Mouse (Mus musculus) hindbrain, embryonic 16.5 days (tissue): ENCODE measurements around the gene Mrc1. TPM values are rescaled to one million over a fixed set of nuclear protein-coding genes. Genes with fewer than 3 reads are reported as not detected.
"Not testable (repeated sequence)": the region's sequence is repeated elsewhere in the genome, so short reads cannot be mapped to it uniquely, and the experiment has no call there.

Experiments
- ATAC-seq: fragments of 200-750 bp; cut with Nextera tagmentation; 2 replicates; pipeline ENCODE4 v1.8.0; 2017; ENCODE audit warnings: moderate TSS enrichment, moderate library complexity
- H3K27ac ChIP-seq: fragments of 300-500 bp; sonication (generic); 2 replicates; pipeline ENCODE4 v1.5.1; 2014; ENCODE audit warnings: low read depth, mild to moderate bottlenecking, control low read depth, low read length, moderate library complexity
- H3K27me3 ChIP-seq: fragments of 300-500 bp; sonication (generic); replicated peaks from 2 replicates; pipeline ENCODE4 v1.6.1; 2014; ENCODE audit warnings: low read length; ENCODE audit not compliant: control insufficient read depth, insufficient read depth
- H3K36me3 ChIP-seq: fragments of 300-500 bp; sonication (generic); 2 replicates; pipeline ENCODE4 v1.6.1; 2014; ENCODE audit warnings: mild to moderate bottlenecking, low read length, moderate library complexity, mixed read lengths; ENCODE audit not compliant: control insufficient read depth, insufficient read depth
- H3K4me1 ChIP-seq: fragments of 300-500 bp; sonication (generic); 2 replicates; pipeline ENCODE4 v1.6.1; 2014; ENCODE audit warnings: low read depth, low read length; ENCODE audit not compliant: control insufficient read depth, insufficient read depth
- H3K4me2 ChIP-seq: fragments of 300-500 bp; sonication (generic); 2 replicates; pipeline ENCODE4 v1.6.1; 2014; ENCODE audit warnings: mild to moderate bottlenecking, low read length, control low read depth, moderate library complexity
- H3K4me3 ChIP-seq: fragments of 300-500 bp; sonication (generic); 2 replicates; pipeline ENCODE4 v1.5.1; 2014; ENCODE audit warnings: mild to moderate bottlenecking, low read length, control low read depth, moderate library complexity
- H3K9ac ChIP-seq: fragments of 300-500 bp; sonication (generic); 2 replicates; pipeline ENCODE4 v1.6.1; 2014; ENCODE audit warnings: low read depth, mild to moderate bottlenecking, control low read depth, low read length, moderate library complexity
- H3K9me3 ChIP-seq: fragments of 300-500 bp; sonication (generic); 2 replicates; pipeline ENCODE4 v1.6.1; 2014; ENCODE audit warnings: mild to moderate bottlenecking, low read length, moderate library complexity; ENCODE audit not compliant: control insufficient read depth
- WGBS: fragments of 180-500 bp; shearing (Covaris S2); extraction: QIAGEN DNeasy Blood & Tissue Kit; methylation state at CpG from one replicate; pipeline ENCODE4 v1.1.7; 2014; 5-methylcytosine and 5-hydroxymethylcytosine counted together
- polyA plus RNA-seq: library from polyadenylated mRNA; unstranded; fragments of >200 nt; fragmentation: Nextera tagmentation; extraction: Ambion mirVana; gene quantifications from 2 replicates; pipeline ENCODE4 v1.2.1, GENCODE M21; 2015

Mrc1 gene
- 5.9 and 7.0 TPM in 2 replicates for polyA plus RNA-seq

GRCm38 (mm10) chr2:14229149-14229548 lies at the start of gene Mrc1:
Gene Mrc1, plus strand, starts transcription at chr2:14229392.
- 74% methylated on average over 3 of the region's 3 CpGs for WGBS
- no peak for ATAC-seq
- Histone ChIP-seq H3K4me3 (no peak within 1 kb of the TSS), H3K4me1 (no peaks in the 10 kb centered on the region), H3K27me3 (no peaks in the 10 kb centered on the region), H3K4me2 (no peak within 1 kb of the TSS), H3K9ac (no peak within 1 kb of the TSS), H3K36me3 (no peaks in the 10 kb centered on the region), H3K27ac (no peak within 1 kb of the TSS), H3K9me3 (no peaks in the 10 kb centered on the region)

- Histone ChIP-seq H3K4me3 (no peak overlapping the region), H3K27me3 (no peaks in the 10 kb centered on the region), H3K4me2 (no peak overlapping the region), H3K9ac (no peak overlapping the region), H3K9me3 (no peaks in the 10 kb centered on the region), H3K36me3 (no peaks in the 10 kb centered on the region), H3K4me1 (no peaks in the 10 kb centered on the region), H3K27ac (no peak overlapping the region)
- no peak for ATAC-seq
Measured at GRCm38 (mm10) chr2:14184375-14184774, 44.8 kb upstream of the Mrc1 start.

- Histone ChIP-seq H3K9me3 (no peaks in the 10 kb centered on the region), H3K4me2 (no peak overlapping the region), H3K4me3 (no peak overlapping the region), H3K27ac (no peak overlapping the region), H3K9ac (no peak overlapping the region), H3K36me3 (no peaks in the 10 kb centered on the region), H3K27me3 (no peaks in the 10 kb centered on the region), H3K4me1 (no peaks in the 10 kb centered on the region)
- ATAC-seq, result no peak
- WGBS, result 88% methylated on average over 4 of the region's 4 CpGs
Measured at GRCm38 (mm10) chr2:14190684-14191083, 38.5 kb upstream of the Mrc1 start.

GRCm38 (mm10) chr2:14191601-14192000 lies 37.6 kb upstream of the Mrc1 start:
- Histone ChIP-seq H3K27ac (no peak overlapping the region), H3K4me3 (no peak overlapping the region), H3K9me3 (no peaks in the 10 kb centered on the region), H3K9ac (no peak overlapping the region), H3K4me2 (no peak overlapping the region), H3K36me3 (no peaks in the 10 kb centered on the region), H3K4me1 (no peaks in the 10 kb centered on the region), H3K27me3 (no peaks in the 10 kb centered on the region)
- WGBS, result 89% methylated on average over 4 of the region's 4 CpGs
- ATAC-seq, result no peak

- Histone ChIP-seq H3K9me3 (no peaks in the 10 kb centered on the region), H3K4me1 (no peaks in the 10 kb centered on the region), H3K4me3 (no peak overlapping the region), H3K36me3 (no peaks in the 10 kb centered on the region), H3K27me3 (no peaks in the 10 kb centered on the region), H3K27ac (no peak overlapping the region), H3K4me2 (no peak overlapping the region), H3K9ac (no peak overlapping the region)
- 83% methylated on average over 6 of the region's 6 CpGs for WGBS
- ATAC-seq, result no peak
Measured at GRCm38 (mm10) chr2:14192046-14192445, 37.1 kb upstream of the Mrc1 start.

GRCm38 (mm10) chr2:14198325-14198903 lies 30.8 kb upstream of the Mrc1 start:
- H3K9me3 ChIP-seq, H3K4me3 ChIP-seq, H3K27ac ChIP-seq, H3K4me2 ChIP-seq, H3K27me3 ChIP-seq, ATAC-seq, H3K9ac ChIP-seq, H3K4me1 ChIP-seq, H3K36me3 ChIP-seq: not testable (repeated sequence)
- WGBS, result no CpG with 5 or more reads among the region's 2 CpGs

- Histone ChIP-seq H3K4me1 (no peaks in the 10 kb centered on the region), H3K9me3 (no peaks in the 10 kb centered on the region), H3K4me3 (no peak overlapping the region), H3K27ac (no peak overlapping the region), H3K9ac (no peak overlapping the region), H3K4me2 (no peak overlapping the region), H3K27me3 (no peaks in the 10 kb centered on the region), H3K36me3 (no peaks in the 10 kb centered on the region)
- WGBS, result 49% methylated on average over 2 of the region's 2 CpGs
- ATAC-seq, result no peak
Measured at GRCm38 (mm10) chr2:14199621-14200020, 29.6 kb upstream of the Mrc1 start.

- H3K4me3 ChIP-seq, H3K9ac ChIP-seq, H3K9me3 ChIP-seq, ATAC-seq, H3K4me1 ChIP-seq, H3K36me3 ChIP-seq, H3K27ac ChIP-seq, H3K4me2 ChIP-seq, H3K27me3 ChIP-seq: not testable (repeated sequence)
- WGBS, result no CpG with 5 or more reads among the region's 2 CpGs
Measured at GRCm38 (mm10) chr2:14200879-14201445, 28.2 kb upstream of the Mrc1 start.

- H3K9ac ChIP-seq, result no peak overlapping the region
- H3K4me2 ChIP-seq, result no peak overlapping the region
- WGBS, result 97% methylated on average over 1 of the region's 1 CpGs
- no peak for ATAC-seq
- H3K27me3 ChIP-seq, result no peaks in the 10 kb centered on the region
- H3K27ac ChIP-seq, result no peak overlapping the region
- H3K4me3 ChIP-seq, result no peak overlapping the region
- H3K36me3 ChIP-seq, result no peaks in the 10 kb centered on the region
- no peaks in the 10 kb centered on the region for H3K4me1 ChIP-seq
- no peaks in the 10 kb centered on the region for H3K9me3 ChIP-seq
Measured at GRCm38 (mm10) chr2:14204308-14204707, 24.9 kb upstream of the Mrc1 start.
